Mouse (Mus musculus): ENCODE measurements around the gene Cabp1.

The Cabp1 gene

GRCm38 (mm10) chr5:115193669-115194625 is at the start of gene Cabp1:
Cabp1 (minus strand) TSS chr5:115194381.
- no peak for DNase-seq (ENCODE audit: extremely low spot score, low read depth, low spot score)

DNA sequence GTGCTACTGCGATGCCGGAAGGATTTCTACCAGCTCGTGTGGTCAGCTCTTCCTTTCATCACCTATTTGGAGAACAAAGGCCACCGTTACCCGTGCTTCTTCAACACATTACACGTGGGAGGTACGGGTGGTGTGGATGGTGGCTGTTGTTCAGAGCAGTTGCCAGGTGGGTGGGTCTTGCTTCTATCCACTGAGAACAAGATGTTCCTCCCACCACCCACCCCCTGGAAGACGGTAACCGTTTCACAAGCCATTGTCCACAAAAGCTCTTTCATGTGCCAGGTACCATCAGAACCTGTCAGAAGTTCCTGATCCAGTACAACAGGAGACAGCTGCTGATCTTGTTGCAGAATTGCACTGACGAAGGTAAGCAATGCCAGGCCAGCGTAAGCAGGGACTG is 46.0 kb upstream of the Cabp1 start:
- DNase-seq (ENCODE audit: extremely low spot score, low read depth, low spot score) = no peak

DNA sequence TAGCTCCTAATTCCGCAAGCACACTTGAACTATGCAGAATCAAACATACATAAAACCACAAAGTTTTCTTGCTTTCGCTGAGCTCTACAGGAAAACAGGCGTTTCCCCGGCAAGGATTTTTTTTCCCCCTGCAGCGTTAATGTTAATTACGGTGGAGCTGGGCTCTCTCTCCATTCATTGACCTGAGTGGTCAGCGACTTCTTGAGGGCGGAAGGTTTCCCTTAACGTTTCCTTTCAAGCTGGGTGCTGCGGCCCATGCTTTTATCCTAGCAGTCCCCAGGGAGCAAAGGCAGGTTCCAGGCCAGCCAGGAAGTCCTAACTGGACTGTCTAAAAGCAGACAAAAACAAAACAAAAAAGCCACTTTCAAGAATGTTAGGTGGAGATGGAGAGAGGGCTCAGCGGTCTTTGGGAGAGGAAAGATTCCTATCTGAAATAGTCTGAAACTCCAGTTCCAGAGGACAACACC is 44.6 kb upstream of the Cabp1 start:
- no peak for DNase-seq (ENCODE audit: extremely low spot score, low read depth, low spot score)

DNA sequence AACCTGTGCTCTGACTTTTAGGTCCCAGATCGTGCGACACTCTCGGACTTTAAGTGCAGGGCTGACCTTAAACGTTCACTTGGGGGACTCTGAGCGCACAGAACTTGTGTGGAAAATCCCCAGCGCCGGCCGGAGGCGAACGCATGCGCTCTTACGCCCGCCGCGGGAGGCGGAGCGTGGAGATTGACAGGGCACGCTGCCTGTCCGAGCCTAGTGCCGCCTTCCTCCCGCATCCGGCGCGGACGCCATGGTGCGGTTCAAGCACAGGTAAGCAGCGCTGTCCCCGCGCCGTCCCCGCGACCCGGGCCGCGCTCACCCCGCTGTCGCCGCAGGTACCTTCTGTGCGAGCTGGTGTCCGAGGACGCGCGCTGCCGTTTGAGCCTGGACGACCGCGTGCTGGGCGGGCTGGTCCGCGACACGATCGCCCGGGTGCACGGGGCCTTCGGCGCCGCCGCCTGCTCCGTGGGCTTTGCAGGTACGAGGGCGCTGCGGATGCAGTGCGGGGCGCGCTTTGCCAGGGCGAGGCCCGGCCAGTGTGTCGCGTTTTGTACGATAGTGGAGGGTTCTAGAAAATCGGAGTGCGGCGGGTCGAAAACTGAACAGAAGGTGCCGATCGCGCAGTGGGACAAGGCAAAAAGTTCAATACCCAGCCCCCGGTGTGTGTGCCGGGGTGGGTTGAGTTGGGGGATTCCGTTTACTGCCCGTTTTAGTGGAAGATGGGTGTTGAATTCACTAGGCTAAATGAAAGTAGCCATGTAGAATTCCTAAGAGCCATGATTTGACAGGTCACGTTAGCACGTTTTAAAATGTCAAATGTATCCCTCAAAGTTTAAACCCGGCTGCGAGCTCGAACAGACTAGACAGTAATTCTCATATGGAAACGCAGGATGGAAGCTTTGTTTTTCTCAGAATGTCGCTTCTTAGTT is 43.9 kb upstream of the Cabp1 start:
- DNase-seq (ENCODE audit: extremely low spot score, low read depth, low spot score) = peak; percentile 81

DNA sequence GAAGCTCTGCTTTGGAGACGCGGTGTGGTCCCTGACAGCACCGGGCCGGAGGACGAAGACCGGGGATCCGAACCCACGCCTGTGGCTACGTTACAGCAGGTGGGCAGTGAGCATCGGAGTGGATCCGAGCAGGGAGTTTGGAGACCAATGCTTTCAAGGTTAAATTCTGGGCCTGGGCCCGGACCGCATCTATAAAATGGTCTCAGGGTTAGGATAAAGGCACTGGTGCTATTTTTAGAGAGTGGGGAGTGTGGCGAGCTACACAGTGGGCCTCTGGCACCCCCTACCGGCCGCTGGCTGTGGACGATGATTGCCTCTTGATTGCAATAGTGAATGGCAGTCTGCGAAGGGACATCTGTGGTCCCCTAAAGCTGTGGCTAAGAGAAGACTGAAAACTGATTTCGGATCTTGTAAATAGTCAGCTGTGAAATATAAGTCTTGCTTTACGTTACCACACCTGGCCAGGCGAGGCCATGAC is 41.6 kb upstream of the Cabp1 start, which contains the start of gene Pop5:
Gene Pop5, plus strand, starts transcription at position 51 of the 478 bp plus-strand sequence.
- peak; percentile 47 for DNase-seq (ENCODE audit: extremely low spot score, low read depth, low spot score)

DNA sequence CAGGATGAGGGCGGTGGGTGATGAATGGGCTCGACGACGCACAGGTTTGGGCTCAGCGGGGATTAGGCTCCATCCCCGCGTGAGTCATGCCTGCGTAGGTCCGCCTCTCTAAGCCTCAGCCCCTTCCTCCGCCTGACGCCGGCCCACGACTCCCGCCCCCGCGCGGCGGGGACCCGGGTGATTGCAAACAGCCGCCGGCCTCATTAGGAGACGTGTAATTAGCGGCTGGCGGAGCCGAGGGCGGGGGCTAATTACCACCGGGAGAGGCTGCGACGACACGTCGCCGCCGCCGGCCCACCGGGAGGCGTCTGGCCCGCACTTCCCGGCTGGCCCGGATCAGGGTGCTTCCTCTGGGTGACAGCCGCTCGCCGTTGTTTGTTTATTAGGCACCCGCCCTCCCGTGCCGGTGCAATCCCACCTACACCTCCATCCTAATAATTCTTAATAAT is 41.2 kb upstream of the Cabp1 start:
- no peak for DNase-seq (ENCODE audit: extremely low spot score, low read depth, low spot score)

DNA sequence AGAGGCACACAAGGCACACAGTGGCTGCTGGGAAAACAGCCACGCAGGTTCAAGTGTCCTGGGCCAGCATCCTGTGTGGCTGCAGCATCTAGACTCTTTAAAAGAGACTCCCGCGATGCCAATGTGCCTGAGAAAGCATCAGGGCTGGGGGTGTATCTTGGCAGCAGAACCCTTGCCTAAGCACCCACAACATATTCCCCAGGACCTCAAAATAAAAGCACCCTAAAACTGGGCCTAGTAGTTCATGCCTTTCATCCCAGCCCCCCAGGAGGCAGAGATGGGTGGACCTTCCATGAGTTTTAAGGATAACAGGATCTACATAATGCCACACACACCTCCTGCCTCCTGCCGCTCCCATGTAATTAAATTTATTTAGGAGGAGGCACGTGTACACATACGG is 40.3 kb upstream of the Cabp1 start:
- no peak for DNase-seq (ENCODE audit: extremely low spot score, low read depth, low spot score)

DNA sequence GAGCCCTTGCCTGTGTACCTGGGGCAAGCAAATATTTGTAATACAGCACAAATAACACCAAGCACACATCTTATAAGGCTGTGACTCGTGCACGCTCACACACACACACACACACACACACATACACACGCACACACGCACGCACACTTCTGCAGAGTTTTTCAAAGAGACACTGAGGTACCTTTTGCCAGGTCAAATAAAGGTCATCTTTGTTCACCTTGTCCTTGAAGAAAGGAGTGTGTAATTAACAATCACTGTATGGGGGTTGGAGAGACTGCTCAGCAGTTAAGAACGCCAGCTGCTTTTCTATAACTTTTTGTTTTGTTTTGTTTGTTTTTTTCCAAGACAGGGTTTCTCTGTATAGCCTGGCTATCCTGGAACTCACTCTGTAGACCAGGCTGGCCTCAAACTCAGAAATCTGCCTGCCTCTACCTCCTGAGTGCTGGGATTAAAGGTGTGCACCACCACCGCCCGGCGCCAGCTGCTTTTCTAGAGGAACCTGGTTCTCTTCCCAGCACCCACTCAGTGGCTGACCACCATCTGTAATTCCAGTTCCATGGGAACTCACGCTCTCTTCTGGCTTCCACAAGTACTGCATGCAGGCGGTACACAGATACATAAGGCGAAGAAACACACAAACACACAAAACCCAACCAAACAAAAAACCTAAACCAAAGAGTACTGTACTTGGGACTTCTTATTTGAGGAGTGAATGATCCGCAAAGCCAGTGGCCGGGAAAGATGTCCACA is 39.0 kb upstream of the Cabp1 start:
- no peak for DNase-seq (ENCODE audit: extremely low spot score, low read depth, low spot score)

- DNase-seq (ENCODE audit: extremely low spot score, low read depth, low spot score) = no peak
Observed at GRCm38 (mm10) chr5:115232516-115232915, 38.3 kb upstream of the Cabp1 start.

DNA sequence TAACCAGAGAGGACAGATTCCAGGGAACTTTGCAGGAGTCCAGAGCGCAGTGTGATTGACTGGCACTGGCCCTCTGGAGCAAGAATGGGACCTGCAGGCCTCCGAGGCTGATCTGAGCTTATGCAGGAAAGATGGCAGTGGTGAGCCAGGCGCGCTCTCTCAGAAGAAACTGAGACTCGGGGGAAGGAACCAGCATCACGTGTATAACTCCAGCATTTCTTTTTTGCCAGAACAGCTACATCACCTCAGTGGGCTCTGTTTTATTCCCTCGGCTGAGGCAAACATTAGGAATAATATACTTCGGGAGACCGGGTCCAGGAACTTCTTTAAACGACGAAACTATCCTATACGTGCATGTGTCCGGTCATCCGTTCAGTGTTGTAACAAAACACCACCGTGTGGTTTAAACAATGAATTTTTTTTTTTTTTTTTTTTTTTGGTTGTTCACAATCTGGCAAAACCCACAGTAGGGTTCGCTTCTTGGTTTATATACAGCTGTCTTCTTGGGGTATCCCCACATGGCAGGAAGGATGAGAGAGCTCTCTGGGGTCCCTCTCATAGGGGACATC is 37.5 kb upstream of the Cabp1 start:
- DNase-seq (ENCODE audit: extremely low spot score, low read depth, low spot score) = no peak

DNA sequence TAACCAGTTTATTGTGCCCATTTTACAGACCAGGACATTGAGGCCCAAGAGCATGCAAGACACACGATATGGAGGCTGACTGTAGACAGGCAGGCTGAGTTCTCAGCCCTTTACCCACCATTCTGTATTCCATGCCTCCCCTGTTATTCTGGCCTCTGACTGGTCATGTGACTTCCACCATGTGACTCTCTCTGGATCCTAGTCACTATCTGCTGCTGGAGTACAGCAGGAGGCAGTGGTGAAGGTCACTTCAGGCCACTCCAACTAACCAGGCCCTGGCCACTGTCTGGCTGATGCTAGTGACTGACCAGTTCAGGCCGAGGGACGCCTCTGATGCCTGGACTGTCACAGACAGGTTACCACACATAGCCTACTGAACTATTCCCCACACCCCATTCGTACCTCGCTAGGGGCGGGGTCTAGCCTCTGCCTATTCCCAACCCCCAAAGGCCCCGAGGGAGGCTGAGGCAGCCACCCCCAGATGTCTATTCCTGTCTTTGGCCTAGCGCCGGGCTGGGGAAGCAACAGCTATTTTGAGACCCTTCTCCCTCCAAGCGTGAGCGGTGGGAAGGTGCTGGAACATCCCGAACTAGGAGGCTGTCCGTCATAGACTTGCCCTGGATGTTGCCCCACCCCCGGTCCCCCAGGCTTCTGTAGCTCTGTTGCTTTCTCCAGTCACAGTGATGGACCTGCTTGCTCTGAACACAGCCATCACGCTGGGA is 36.8 kb upstream of the Cabp1 start:
- DNase-seq (ENCODE audit: extremely low spot score, low read depth, low spot score) = no peak

DNA sequence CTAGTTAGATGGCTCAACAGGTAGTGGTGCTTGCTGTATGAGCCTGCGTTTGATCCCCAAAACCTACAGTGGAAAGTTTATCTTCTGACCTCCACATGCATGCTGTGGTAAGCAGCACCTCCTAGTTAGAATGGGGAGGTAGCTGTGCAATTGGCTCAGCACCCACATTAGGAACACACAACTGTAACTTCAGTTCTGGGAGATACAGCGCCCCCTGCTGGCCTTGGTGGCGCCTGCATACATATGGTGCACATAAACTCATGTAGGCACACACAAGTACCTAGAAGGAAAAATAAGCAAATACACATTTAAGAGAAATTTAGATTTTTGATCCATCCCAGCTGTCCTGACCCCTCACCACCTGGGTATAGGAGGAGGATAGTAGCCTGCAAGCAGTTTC is 28.3 kb upstream of the Cabp1 start:
- no peak for DNase-seq (ENCODE audit: extremely low spot score, low read depth, low spot score)

GRCm38 (mm10) chr5:115220931-115221640 is 26.9 kb upstream of the Cabp1 start:
- DNase-seq (ENCODE audit: extremely low spot score, low read depth, low spot score) = no peak

GRCm38 (mm10) chr5:115217998-115218397 is 23.8 kb upstream of the Cabp1 start:
- no peak for DNase-seq (ENCODE audit: extremely low spot score, low read depth, low spot score)

- DNase-seq (ENCODE audit: extremely low spot score, low read depth, low spot score) = no peak
Observed at GRCm38 (mm10) chr5:115215273-115216185, 21.3 kb upstream of the Cabp1 start.

- no peak for DNase-seq (ENCODE audit: extremely low spot score, low read depth, low spot score)
Observed at GRCm38 (mm10) chr5:115214864-115215263, 20.7 kb upstream of the Cabp1 start.

- no peak for DNase-seq (ENCODE audit: extremely low spot score, low read depth, low spot score)
Observed at GRCm38 (mm10) chr5:115212861-115213260, 18.7 kb upstream of the Cabp1 start.

- DNase-seq (ENCODE audit: extremely low spot score, low read depth, low spot score) = no peak
Observed at GRCm38 (mm10) chr5:115212451-115212850, 18.3 kb upstream of the Cabp1 start.

Data from hindlimb bud, embryonic 11.5 days (tissue).